Mouse (Mus musculus) G1E-ER4 (cell line): ENCODE measurements around the gene Hcls1. TPM values are rescaled to one million over a fixed set of nuclear protein-coding genes. Genes with fewer than 3 reads are reported as not detected.

Experiments
- GATA1 ChIP-seq: IDR thresholded peaks from one replicate; pipeline ENCODE4 v1.8.0; 2012; ENCODE audit warnings: low read length, inconsistent platforms
- polyA plus RNA-seq: library from polyadenylated mRNA; stranded (reverse); fragments of >175 nt; gene quantifications from 2 replicates; pipeline ENCODE4 v1.2.3, GENCODE M21; 2012

The Hcls1 gene
- 20.5 and 28.9 TPM in 2 replicates for polyA plus RNA-seq

DNA sequence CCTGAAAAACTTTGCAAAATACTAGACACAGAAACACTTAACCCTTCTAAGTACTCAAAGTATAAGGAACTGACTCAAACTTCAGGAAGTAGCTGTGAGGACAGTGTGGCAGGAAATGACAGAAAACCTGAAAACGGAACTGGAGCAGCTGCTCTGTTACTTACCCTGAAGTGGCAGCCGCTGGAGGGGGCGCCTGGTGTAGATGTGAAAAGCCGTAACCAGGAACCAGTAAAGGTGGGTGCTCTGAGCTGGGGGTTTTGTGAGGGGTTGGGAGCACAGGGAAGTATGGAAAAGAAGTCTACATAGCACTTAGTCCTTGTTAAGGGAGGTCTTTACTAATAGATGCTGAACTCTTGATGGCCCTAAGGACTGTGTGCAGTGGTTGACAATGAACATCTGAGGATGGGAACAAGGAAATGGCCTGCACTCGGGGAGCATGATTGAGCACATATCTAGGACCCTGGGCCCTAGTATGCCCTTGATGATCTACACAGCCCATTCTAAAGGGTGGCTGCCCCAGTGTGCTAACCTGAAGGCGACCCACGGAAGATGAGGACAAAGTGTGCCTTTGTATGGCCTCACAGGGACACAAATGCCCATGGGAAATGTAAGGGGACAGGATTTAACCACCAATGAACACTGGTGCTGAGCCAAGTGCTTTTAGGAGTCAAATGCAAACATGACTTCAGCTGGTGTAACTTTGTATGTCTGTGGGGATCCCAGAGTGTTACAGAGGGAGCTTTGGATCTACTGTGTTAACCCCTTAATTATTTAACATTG is at the start of gene Hcls1:
Hcls1 (plus strand) TSS at position 143 of the 780 bp plus-strand sequence.
- no peak for TF ChIP-seq GATA1

DNA sequence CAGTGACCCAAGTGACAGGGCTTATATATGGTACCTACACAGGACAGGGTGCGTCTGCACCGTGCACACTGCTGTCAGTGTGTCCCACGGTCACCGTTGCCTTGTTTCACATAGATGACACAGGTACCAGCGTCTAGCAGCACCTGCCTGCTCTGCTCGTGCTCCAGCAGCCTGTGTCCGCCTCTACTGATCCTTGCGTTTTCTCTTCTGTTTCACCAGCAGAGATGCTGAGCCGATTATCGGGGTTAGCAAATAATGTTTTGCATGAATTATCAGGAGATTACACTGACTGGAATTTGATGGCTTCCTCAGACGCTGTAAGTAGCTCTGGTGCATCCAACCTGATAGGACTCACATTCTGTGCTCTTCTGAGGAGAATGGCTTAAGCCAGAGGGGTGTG is 48.9 kb upstream of the Hcls1 start:
- no peak for TF ChIP-seq GATA1

DNA sequence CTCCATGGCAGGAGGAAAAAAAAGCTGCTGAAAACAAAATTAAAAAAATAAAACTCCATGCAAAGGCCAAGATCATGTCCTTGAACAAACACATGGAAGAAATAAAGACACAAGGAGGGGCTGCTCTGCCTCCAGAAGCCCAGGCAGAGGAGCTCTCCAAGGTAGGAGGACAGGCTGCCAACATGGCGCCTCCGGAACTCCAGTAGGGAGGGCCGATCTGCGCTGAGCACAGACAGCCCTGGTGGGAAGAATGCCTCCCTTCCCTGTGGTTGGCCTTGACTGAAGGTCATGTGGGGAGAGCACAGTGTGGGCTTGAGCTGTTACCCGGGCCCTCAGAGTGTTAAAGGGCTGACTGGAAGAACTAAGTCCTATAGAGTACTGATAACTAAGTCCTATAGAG is 47.2 kb upstream of the Hcls1 start:
- no peak for TF ChIP-seq GATA1

DNA sequence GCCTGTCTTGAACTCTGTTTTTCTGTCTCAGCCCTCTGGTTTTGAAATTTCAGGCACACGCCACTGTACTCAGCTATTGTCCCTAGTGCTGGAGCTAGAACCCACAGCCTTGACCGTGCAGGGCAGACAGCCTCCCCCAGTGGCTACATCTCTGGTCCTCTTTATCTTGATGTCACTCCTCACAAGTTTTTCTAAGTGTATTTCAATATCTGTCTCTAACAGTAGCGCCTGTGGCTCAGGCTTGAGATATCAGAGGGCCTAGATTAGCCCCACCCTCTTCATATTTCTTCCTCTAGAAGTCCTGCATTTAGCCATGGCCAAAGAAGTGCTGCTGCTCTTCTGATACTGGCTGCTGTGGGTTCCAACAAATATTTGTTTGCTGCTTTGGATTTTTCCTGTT is 44.2 kb upstream of the Hcls1 start:
- TF ChIP-seq GATA1 = peak; percentile 60

DNA sequence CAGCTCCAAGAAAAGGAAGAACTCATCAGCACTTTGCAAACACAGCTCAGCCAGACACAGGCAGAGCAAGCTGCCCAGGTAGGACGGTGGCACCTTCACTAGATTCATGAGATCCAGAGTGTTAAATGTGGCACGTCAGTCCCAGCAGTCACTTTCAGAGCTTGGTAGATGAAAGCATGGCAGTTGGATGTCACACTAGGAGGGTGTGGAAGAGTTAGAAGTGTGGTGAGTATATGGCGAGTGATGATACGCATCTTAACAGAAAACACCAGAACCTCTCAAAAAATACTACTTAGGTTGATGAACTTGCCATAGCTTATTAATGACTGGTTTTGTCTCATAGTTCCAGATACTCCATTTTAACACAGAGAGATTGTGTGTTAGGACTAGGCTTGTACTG is 43.4 kb upstream of the Hcls1 start:
- TF ChIP-seq GATA1 = no peak

DNA sequence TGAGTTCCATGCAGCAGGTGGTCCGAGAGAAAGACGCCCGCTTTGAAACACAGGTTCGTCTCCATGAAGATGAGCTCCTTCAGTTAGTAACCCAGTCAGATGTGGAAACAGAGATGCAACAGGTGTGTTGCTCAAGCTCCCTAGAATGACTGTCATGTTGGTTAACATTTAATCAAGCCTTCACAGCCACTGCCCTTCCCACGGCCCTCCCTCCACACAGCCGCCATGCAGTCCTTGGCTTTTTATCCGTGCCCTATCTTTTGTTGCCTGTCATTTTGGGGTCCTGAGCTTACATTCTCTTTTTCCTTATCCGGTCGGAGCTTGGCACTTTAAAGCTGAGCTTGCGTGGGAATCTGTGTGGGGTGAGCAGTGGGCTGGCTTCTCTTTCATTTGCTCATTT is 41.5 kb upstream of the Hcls1 start:
- TF ChIP-seq GATA1 = no peak

DNA sequence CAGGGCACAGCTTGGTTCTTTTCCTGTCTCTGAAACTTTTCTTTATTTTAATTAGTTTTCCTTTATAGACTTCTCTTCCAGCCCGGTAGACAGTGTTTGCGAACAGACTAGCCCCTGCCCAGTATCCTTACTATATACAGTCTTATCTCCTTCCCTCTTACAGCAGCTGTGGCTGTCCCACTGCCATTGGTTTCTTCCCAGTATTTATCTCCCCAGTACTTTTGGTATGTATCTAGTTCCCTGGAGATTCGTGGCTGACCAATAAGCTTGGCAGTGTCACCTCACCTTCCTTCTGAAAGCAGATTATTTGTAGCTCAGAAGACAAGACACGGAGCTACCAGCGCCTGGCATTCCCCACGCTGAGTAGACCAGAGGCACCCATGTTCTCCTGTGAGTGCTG is 38.1 kb upstream of the Hcls1 start:
- TF ChIP-seq GATA1 = no peak

DNA sequence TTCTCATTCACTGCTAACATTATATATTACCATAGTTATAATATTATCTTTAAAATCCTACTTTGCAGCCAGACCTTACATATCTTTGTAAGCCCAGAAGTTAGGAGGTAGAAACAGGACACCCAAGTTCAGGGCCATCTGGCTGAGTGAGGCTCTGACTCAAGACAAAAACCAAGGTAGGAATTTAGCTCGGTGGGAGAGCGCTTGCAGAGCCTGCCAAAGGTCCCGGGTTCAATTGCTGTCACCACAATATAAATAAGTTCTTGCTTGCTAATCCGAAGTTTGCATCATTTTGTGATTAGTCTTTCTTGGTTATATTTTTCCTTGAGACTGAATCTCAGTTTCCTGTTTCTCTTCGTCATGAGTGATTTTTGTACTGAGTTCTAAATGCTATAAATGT is 31.6 kb upstream of the Hcls1 start:
- no peak for TF ChIP-seq GATA1

DNA sequence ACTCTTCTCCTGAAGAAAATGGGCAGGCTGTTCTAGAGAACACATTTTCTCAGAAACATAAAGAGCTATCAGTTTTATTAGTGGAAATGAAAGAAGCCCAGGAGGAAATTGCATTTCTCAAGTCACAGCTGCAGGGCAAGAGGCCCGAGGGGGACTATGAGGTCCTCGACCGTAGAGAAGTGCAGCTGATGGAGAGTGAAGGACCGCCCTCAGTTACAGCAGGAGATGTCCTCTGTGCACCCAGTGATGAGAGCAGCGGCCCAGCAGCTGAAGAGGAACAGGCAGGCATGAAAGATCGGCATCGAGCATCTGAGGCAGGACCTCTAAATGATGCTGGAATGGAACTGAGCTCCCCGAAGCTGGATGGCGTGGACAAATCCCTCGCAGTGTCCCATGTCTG is 22.9 kb upstream of the Hcls1 start:
- no peak for TF ChIP-seq GATA1

DNA sequence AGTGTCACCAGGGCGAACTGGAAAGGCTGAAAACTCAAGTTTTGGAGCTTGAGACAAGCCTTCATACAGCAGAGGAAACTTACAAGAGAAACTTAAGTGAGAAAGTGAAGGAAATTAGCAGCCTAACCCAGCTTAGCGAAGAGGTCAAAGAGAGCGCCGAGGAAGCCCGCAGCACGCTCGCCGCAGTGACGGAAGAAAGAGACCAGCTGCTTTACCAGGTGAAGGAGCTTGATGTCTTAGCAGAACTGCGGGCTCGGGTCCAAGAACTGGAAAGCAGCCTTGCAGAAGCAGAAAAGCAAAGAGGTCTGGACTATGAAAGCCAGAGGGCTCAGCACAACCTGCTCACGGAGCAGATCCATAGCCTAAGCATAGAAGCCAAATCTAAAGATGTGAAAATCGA is 22.5 kb upstream of the Hcls1 start:
- TF ChIP-seq GATA1 = no peak

DNA sequence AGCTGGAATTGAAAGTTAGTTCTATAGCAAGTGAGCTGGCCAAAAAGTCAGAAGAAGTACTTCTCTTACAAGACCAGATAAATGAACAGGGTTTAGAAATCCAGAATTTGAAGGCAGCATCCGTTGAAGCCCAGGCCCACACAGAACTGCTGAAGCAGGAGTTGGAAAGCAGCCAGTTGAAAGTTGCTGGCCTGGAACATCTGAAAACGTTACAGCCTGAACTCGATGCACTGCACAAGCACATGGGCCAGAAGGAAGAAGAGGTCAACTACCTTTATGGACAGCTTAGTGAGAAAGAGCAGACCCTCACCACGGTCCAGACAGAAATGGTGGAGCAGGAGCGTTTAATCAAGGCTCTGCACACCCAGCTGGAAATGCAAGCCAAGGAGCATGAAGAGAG is 20.6 kb upstream of the Hcls1 start:
- no peak for TF ChIP-seq GATA1

DNA sequence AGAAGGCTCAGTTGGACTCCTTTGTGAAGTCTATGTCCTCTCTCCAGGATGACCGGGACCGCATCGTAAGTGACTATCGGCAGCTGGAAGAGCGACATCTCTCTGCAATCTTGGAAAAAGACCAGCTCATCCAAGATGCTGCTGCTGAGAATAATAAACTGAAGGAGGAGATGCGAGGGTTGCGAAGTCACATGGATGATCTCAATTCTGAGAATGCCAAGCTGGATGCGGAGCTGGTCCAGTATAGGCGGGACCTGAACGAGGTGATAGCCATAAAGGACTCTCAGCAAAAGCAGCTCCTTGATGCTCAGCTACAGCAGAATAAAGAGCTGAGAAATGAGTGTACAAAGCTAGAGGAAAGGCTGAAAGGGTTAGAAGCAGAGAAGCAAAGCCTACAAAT is 16.3 kb upstream of the Hcls1 start:
- TF ChIP-seq GATA1 = no peak

DNA sequence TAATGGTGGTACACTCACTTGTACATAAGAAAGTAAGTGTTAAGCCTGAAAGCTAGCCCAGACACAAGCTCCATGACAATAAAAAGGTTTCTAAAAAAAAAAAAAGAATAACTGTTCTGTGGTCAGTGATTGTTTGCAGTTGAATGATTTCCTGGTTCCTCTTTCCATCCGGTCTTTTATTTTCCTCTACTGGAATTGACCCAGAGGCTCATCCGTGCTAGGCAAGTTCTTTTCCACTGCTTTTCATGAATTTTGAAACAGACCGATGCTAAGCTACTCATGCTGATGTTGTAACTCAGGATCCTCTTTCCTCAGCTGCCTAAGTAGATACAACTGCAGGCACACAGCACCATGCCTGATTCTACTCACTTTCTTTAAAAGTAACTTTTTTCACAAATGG is 14.4 kb upstream of the Hcls1 start:
- no peak for TF ChIP-seq GATA1

DNA sequence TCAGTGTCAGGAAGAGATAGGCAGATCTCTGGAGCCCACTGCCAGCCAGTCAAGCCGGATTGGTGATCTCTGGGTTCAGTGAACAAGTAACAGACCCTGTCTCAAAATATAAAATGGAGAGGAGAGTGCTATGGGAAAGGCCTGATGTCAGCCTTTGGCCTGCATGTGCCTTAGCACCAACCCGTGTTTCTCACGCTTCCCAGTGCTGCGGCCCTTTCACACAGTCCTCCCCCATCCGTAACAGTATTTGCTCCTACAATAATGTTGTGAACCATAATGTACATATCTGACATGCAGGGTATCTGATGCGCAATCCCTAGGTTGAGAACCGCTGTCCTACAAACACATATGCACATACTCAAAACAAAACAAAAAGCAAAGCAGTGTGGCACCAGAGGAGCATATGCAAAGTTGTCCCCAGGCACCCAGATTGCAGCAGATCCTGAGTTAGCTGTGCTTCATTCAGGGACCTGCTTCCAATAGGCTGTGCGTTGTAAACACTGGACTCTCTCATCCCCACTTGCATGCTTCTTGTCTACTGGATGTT is 13.6 kb upstream of the Hcls1 start:
- no peak for TF ChIP-seq GATA1

DNA sequence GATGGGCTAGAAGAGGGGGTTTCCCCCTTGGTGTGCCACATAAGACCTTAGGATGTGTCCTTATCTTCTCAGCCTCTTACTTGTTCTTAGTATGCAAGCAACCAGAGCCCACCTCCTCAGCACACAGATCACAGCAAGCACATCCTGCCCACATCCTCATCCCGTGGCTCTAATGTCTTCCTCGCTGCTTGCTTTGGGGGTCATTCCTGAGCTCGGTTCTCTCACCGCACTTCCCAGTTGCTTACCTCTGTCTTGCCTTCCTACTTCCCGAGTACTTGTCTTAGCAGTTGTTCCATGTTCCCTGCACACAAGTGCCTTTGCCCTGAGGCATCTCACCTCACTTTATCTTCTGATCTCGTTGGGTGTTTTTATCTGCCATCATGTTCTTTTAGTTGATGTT is 12.8 kb upstream of the Hcls1 start:
- TF ChIP-seq GATA1 = no peak

DNA sequence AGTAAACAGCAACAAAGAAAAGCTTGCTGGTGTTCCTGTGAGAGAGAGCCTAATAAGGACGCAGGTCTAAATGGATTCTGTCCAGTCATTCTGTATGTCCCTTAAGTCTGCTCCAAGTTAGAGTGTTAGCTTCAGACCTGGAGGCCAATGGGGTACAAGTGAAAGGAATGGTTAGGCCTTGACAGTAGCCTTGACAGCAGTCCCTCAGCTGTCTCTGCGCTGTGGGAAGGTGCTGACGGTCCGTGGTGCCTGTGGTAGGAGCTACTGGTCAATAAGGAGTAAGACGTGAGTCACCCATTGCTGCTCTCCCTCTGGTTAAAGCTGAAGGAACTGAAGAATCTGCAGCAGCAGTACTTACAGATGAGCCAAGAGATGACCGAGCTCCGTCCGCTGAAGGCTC is 10.5 kb upstream of the Hcls1 start:
- no peak for TF ChIP-seq GATA1

DNA sequence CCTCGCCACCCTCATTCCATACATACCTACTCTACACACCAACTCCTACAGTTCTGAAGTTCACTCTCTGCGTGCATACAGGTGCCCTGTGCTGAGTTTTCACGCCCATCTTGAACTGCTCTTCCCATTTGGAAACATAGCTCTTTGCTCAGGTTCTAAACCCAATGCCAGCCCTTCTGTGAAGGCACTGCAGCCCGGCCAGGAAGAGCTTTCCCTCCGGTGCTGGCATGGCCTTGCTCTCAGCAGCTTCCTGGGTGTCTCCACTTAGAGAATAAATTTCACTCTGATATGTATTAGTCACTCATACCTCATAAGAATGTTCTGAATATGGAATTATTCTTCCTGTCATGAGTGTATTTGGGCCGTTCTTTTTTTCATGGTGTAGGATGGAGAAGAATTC is 9.4 kb upstream of the Hcls1 start:
- TF ChIP-seq GATA1 = no peak
